Mouse (Mus musculus) macrophage (primary cell): ENCODE measurements at regions not wholly inside any gene's neighbourhood (a gene's known extent, or its start where the extent isn't known, plus 50 kb on each side); places are given as distances from the start of the nearest gene placed in this dataset.

ENCODE experiments used
- H3K27ac ChIP-seq: fragments of 350-480 bp; formaldehyde crosslinking; 2 replicates; pipeline ENCODE4 v1.9.0; 2021
- H3K36me3 ChIP-seq: fragments of 350-480 bp; formaldehyde crosslinking; 2 replicates; pipeline ENCODE4 v1.9.0; 2021; ENCODE audit errors: inconsistent target
- H3K4me3 ChIP-seq: fragments of 350-480 bp; formaldehyde crosslinking; 2 replicates; pipeline ENCODE4 v1.9.0; 2021; ENCODE audit errors: inconsistent target
- H3K79me2 ChIP-seq: fragments of 350-480 bp; formaldehyde crosslinking; 2 replicates; pipeline ENCODE4 v1.9.0; 2021; ENCODE audit errors: inconsistent target
- WGBS: methylation state at CpG from one replicate; pipeline ENCODE4 v1.1.7; 2026; ENCODE audit warnings: inconsistent platforms; ENCODE audit not compliant: missing documents; 5-methylcytosine and 5-hydroxymethylcytosine counted together

- Histone ChIP-seq H3K4me3 (no peak overlapping the region), H3K27ac (no peak overlapping the region), H3K36me3 (no peaks in the 10 kb centered on the region), H3K79me2 (no peaks in the 10 kb centered on the region)
- 100% methylated on average over 2 of the region's 2 CpGs for WGBS
Observed at GRCm38 (mm10) chr1:71996828-71997227, 215.3 kb downstream of the Mreg start.

GRCm38 (mm10) chr1:71996234-71996619 is 215.9 kb downstream of the Mreg start:
- Histone ChIP-seq H3K4me3 (no peak overlapping the region), H3K36me3 (no peaks in the 10 kb centered on the region), H3K27ac (no peak overlapping the region), H3K79me2 (no peaks in the 10 kb centered on the region)
- WGBS, result 87% methylated on average over 5 of the region's 7 CpGs

- WGBS, result 80% methylated on average over 16 of the region's 16 CpGs
- no peaks in the 10 kb centered on the region for H3K36me3 ChIP-seq
- no peak overlapping the region for H3K4me3 ChIP-seq
- no peak overlapping the region for H3K27ac ChIP-seq
- no peaks in the 10 kb centered on the region for H3K79me2 ChIP-seq
Observed at GRCm38 (mm10) chr1:71995573-71996233, 216.4 kb downstream of the Mreg start.

- Histone ChIP-seq H3K79me2 (no peaks in the 10 kb centered on the region), H3K4me3 (no peak overlapping the region), H3K36me3 (no peaks in the 10 kb centered on the region), H3K27ac (no peak overlapping the region)
- WGBS, result 93% methylated on average over 3 of the region's 3 CpGs
Observed at GRCm38 (mm10) chr1:71990936-71991335, 221.2 kb downstream of the Mreg start.

- WGBS, result 25% methylated on average over 3 of the region's 3 CpGs
Observed at GRCm38 (mm10) chr1:71988086-71988485, 224.0 kb downstream of the Mreg start.

GRCm38 (mm10) chr1:71986047-71986446 is 226.1 kb downstream of the Mreg start:
- WGBS, result 43% methylated on average over 1 of the region's 1 CpGs
- Histone ChIP-seq H3K4me3 (no peak overlapping the region), H3K36me3 (no peaks in the 10 kb centered on the region), H3K27ac (no peak overlapping the region), H3K79me2 (no peaks in the 10 kb centered on the region)

More at GRCm38 (mm10) chr1:71988086-71988485, 224.0 kb downstream of the Mreg start:
- Histone ChIP-seq H3K4me3 (no peak overlapping the region), H3K36me3 (no peaks in the 10 kb centered on the region), H3K27ac (no peak overlapping the region), H3K79me2 (no peaks in the 10 kb centered on the region)

GRCm38 (mm10) chr1:71983786-71984185 is 228.3 kb downstream of the Mreg start:
- 93% methylated on average over 7 of the region's 7 CpGs for WGBS
- Histone ChIP-seq H3K27ac (no peak overlapping the region), H3K36me3 (no peaks in the 10 kb centered on the region), H3K79me2 (no peaks in the 10 kb centered on the region), H3K4me3 (no peak overlapping the region)

GRCm38 (mm10) chr1:71982423-71983262 is 229.5 kb downstream of the Mreg start:
- no peaks in the 10 kb centered on the region for H3K36me3 ChIP-seq
- H3K4me3 ChIP-seq, result no peak overlapping the region
- H3K27ac ChIP-seq, result no peak overlapping the region
- H3K79me2 ChIP-seq, result no peaks in the 10 kb centered on the region
- WGBS, result 97% methylated on average over 3 of the region's 5 CpGs

GRCm38 (mm10) chr1:71980624-71981023 is 231.5 kb downstream of the Mreg start:
- 97% methylated on average over 4 of the region's 4 CpGs for WGBS
- no peak overlapping the region for H3K4me3 ChIP-seq
- H3K36me3 ChIP-seq, result no peaks in the 10 kb centered on the region
- no peaks in the 10 kb centered on the region for H3K79me2 ChIP-seq
- H3K27ac ChIP-seq, result no peak overlapping the region

GRCm38 (mm10) chr1:71979261-71979660 is 232.8 kb downstream of the Mreg start:
- WGBS, result 94% methylated on average over 3 of the region's 4 CpGs
- H3K4me3 ChIP-seq, result no peak overlapping the region
- no peaks in the 10 kb centered on the region for H3K79me2 ChIP-seq
- no peaks in the 10 kb centered on the region for H3K36me3 ChIP-seq
- H3K27ac ChIP-seq, result no peak overlapping the region

GRCm38 (mm10) chr1:71977361-71977760 is 234.7 kb downstream of the Mreg start:
- Histone ChIP-seq H3K27ac (no peak overlapping the region), H3K4me3 (no peak overlapping the region), H3K79me2 (no peaks in the 10 kb centered on the region), H3K36me3 (no peaks in the 10 kb centered on the region)
- 100% methylated on average over 5 of the region's 5 CpGs for WGBS

GRCm38 (mm10) chr1:71974715-71975114 is 237.4 kb downstream of the Mreg start:
- no peak overlapping the region for H3K27ac ChIP-seq
- no peaks in the 10 kb centered on the region for H3K79me2 ChIP-seq
- no peak overlapping the region for H3K4me3 ChIP-seq
- WGBS, result 11% methylated on average over 3 of the region's 4 CpGs
- no peaks in the 10 kb centered on the region for H3K36me3 ChIP-seq

- Histone ChIP-seq H3K36me3 (no peaks in the 10 kb centered on the region), H3K79me2 (no peaks in the 10 kb centered on the region), H3K27ac (no peak overlapping the region), H3K4me3 (no peak overlapping the region)
- WGBS, result 96% methylated on average over 6 of the region's 6 CpGs
Observed at GRCm38 (mm10) chr1:71971943-71972342, 240.2 kb downstream of the Mreg start.

- WGBS, result 55% methylated on average over 2 of the region's 2 CpGs
- H3K79me2 ChIP-seq, result no peaks in the 10 kb centered on the region
- H3K36me3 ChIP-seq, result no peaks in the 10 kb centered on the region
- H3K4me3 ChIP-seq, result no peak overlapping the region
- H3K27ac ChIP-seq, result no peak overlapping the region
Observed at GRCm38 (mm10) chr1:71970771-71971170, 241.3 kb downstream of the Mreg start.

GRCm38 (mm10) chr1:71967574-71968104 is 244.5 kb downstream of the Mreg start:
- Histone ChIP-seq H3K4me3 (no peak overlapping the region), H3K27ac (no peak overlapping the region), H3K79me2 (no peaks in the 10 kb centered on the region), H3K36me3 (no peaks in the 10 kb centered on the region)
- 75% methylated on average over 6 of the region's 6 CpGs for WGBS
